Mouse (Mus musculus): ENCODE results near the gene Lamtor1. TPM values are rescaled to one million over a fixed set of nuclear protein-coding genes. Genes with fewer than 3 reads are reported as not detected.

The Lamtor1 gene
- polyA plus RNA-seq, 1 experiment: 219 TPM

- H3K27ac ChIP-seq (ENCODE audit: insufficient read depth, low read depth, low read length): no peak overlapping the region
- H3K4me3 ChIP-seq (ENCODE audit: insufficient read depth, low read length): no peak overlapping the region
- TF ChIP-seq CTCF (IDR thresholded peaks at IDR 0.05; ENCODE audit: low read depth, low read length): no peak
- no peak for TF ChIP-seq POLR2A (IDR thresholded peaks at IDR 0.05; ENCODE audit: borderline replicate concordance, low read depth, low read length)
- peaks cover 51% of the 10 kb centered on the region for H3K4me1 ChIP-seq (ENCODE audit: control insufficient read depth, insufficient read depth, low read length)
Observed at GRCm38 (mm10) chr7:101968751-101969150, 63.0 kb downstream of the Lamtor1 start.

- H3K4me1 ChIP-seq (ENCODE audit: control insufficient read depth, insufficient read depth, low read length): peaks cover 50% of the 10 kb centered on the region
- peak overlapping the region; percentile 81 for H3K4me3 ChIP-seq (ENCODE audit: insufficient read depth, low read length)
- H3K27ac ChIP-seq (ENCODE audit: insufficient read depth, low read depth, low read length): peak overlapping the region; percentile 80
- TF ChIP-seq CTCF (IDR thresholded peaks at IDR 0.05; ENCODE audit: low read depth, low read length) (no peak), POLR2A (IDR thresholded peaks at IDR 0.05; ENCODE audit: borderline replicate concordance, low read depth, low read length) (no peak)
Observed at GRCm38 (mm10) chr7:101969694-101970428, 64.2 kb downstream of the Lamtor1 start.

GRCm38 (mm10) chr7:101970429-101970775 lies 64.7 kb downstream of the Lamtor1 start:
- Histone ChIP-seq H3K27ac (ENCODE audit: insufficient read depth, low read depth, low read length) (peak overlapping the region; percentile 80), H3K4me3 (ENCODE audit: insufficient read depth, low read length) (peak overlapping the region; percentile 81), H3K4me1 (ENCODE audit: control insufficient read depth, insufficient read depth, low read length) (peaks cover 52% of the 10 kb centered on the region)
- TF ChIP-seq CTCF (IDR thresholded peaks at IDR 0.05; ENCODE audit: low read depth, low read length): no peak
- TF ChIP-seq POLR2A (IDR thresholded peaks at IDR 0.05; ENCODE audit: borderline replicate concordance, low read depth, low read length): no peak

GRCm38 (mm10) chr7:101970821-101971461 lies 65.2 kb downstream of the Lamtor1 start:
- peak overlapping the region; percentile 81 for H3K4me3 ChIP-seq (ENCODE audit: insufficient read depth, low read length)
- H3K27ac ChIP-seq (ENCODE audit: insufficient read depth, low read depth, low read length): peak overlapping the region; percentile 80
- TF ChIP-seq POLR2A (IDR thresholded peaks at IDR 0.05; ENCODE audit: borderline replicate concordance, low read depth, low read length) (no peak), CTCF (IDR thresholded peaks at IDR 0.05; ENCODE audit: low read depth, low read length) (no peak)
- peaks cover 53% of the 10 kb centered on the region for H3K4me1 ChIP-seq (ENCODE audit: control insufficient read depth, insufficient read depth, low read length)

- Histone ChIP-seq H3K27ac (ENCODE audit: insufficient read depth, low read depth, low read length) (peak overlapping the region; percentile 80), H3K4me3 (ENCODE audit: insufficient read depth, low read length) (peak overlapping the region; percentile 81), H3K4me1 (ENCODE audit: control insufficient read depth, insufficient read depth, low read length) (peaks cover 55% of the 10 kb centered on the region)
- no peak for TF ChIP-seq POLR2A (IDR thresholded peaks at IDR 0.05; ENCODE audit: borderline replicate concordance, low read depth, low read length)
- TF ChIP-seq CTCF (IDR thresholded peaks at IDR 0.05; ENCODE audit: low read depth, low read length): no peak
Observed at GRCm38 (mm10) chr7:101971721-101972120, 66.0 kb downstream of the Lamtor1 start.

GRCm38 (mm10) chr7:101973730-101974129 lies 68.0 kb downstream of the Lamtor1 start:
- no peak for TF ChIP-seq POLR2A (IDR thresholded peaks at IDR 0.05; ENCODE audit: borderline replicate concordance, low read depth, low read length)
- no peak for TF ChIP-seq CTCF (IDR thresholded peaks at IDR 0.05; ENCODE audit: low read depth, low read length)
- no peak overlapping the region for H3K27ac ChIP-seq (ENCODE audit: insufficient read depth, low read depth, low read length)
- no peak overlapping the region for H3K4me3 ChIP-seq (ENCODE audit: insufficient read depth, low read length)
- peaks cover 42% of the 10 kb centered on the region for H3K4me1 ChIP-seq (ENCODE audit: control insufficient read depth, insufficient read depth, low read length)

GRCm38 (mm10) chr7:101974505-101974904 lies 68.8 kb downstream of the Lamtor1 start:
- Histone ChIP-seq H3K27ac (ENCODE audit: insufficient read depth, low read depth, low read length) (no peak overlapping the region), H3K4me1 (ENCODE audit: control insufficient read depth, insufficient read depth, low read length) (peaks cover 38% of the 10 kb centered on the region)
- no peak for TF ChIP-seq POLR2A (IDR thresholded peaks at IDR 0.05; ENCODE audit: borderline replicate concordance, low read depth, low read length)
- TF ChIP-seq CTCF (IDR thresholded peaks at IDR 0.05; ENCODE audit: low read depth, low read length): no peak

More at GRCm38 (mm10) chr7:101974505-101974904, 68.8 kb downstream of the Lamtor1 start:
- H3K4me3 ChIP-seq (ENCODE audit: insufficient read depth, low read length): no peak overlapping the region

Other genes starting within 250 kb of the Lamtor1 start
- gene Clpb, start 242.3 kb upstream of the Lamtor1 start, polyA plus RNA-seq (2012; ENCODE audit: insufficient read depth, insufficient read length, missing spikeins): 9.7 and 13.6 TPM in 2 replicates
- not detected in 2 replicates for gene Phox2a, start 87.6 kb upstream of the Lamtor1 start, polyA plus RNA-seq (2012; ENCODE audit: insufficient read depth, insufficient read length, missing spikeins)
- 114 and 115 TPM in 2 replicates for gene Inppl1, start 67.7 kb upstream of the Lamtor1 start, polyA plus RNA-seq (2012; ENCODE audit: insufficient read depth, insufficient read length, missing spikeins)
- gene Folr2, start 48.7 kb upstream of the Lamtor1 start, polyA plus RNA-seq (2012; ENCODE audit: insufficient read depth, insufficient read length, missing spikeins): 379 and 471 TPM in 2 replicates
- gene Anapc15, start 42.2 kb upstream of the Lamtor1 start, polyA plus RNA-seq (2012; ENCODE audit: insufficient read depth, insufficient read length, missing spikeins): 103 and 112 TPM in 2 replicates
- gene Folr1, start 35.1 kb upstream of the Lamtor1 start, polyA plus RNA-seq (2012; ENCODE audit: insufficient read depth, insufficient read length, missing spikeins): 1.6 and 1.7 TPM in 2 replicates
- 0.29 TPM in 1 of 2 replicates, not detected in the other for gene Tomt, start 455 bp downstream of the Lamtor1 start, polyA plus RNA-seq (2012; ENCODE audit: insufficient read depth, insufficient read length, missing spikeins)
- 3.2 and 3.5 TPM in 2 replicates for gene Lrrc51, start 28.0 kb downstream of the Lamtor1 start, polyA plus RNA-seq (2012; ENCODE audit: insufficient read depth, insufficient read length, missing spikeins)
- 130 and 145 TPM in 2 replicates for gene Numa1, start 28.2 kb downstream of the Lamtor1 start, polyA plus RNA-seq (2012; ENCODE audit: insufficient read depth, insufficient read length, missing spikeins)
- 13.1 and 13.6 TPM in 2 replicates for gene Il18bp, start 112.8 kb downstream of the Lamtor1 start, polyA plus RNA-seq (2012; ENCODE audit: insufficient read depth, insufficient read length, missing spikeins)
- gene Rnf121, start 159.6 kb downstream of the Lamtor1 start, polyA plus RNA-seq (2012; ENCODE audit: insufficient read depth, insufficient read length, missing spikeins): 16.7 and 17.2 TPM in 2 replicates
- gene Xndc1, start 159.6 kb downstream of the Lamtor1 start, polyA plus RNA-seq (2012; ENCODE audit: insufficient read depth, insufficient read length, missing spikeins): 15.4 and 18.1 TPM in 2 replicates
- gene Xntrpc, start 159.8 kb downstream of the Lamtor1 start, polyA plus RNA-seq (2012; ENCODE audit: insufficient read depth, insufficient read length, missing spikeins): 0.23 and 0.35 TPM in 2 replicates
- gene Trpc2, start 177.2 kb downstream of the Lamtor1 start, polyA plus RNA-seq (2012; ENCODE audit: insufficient read depth, insufficient read length, missing spikeins): not detected in 2 replicates
- gene Art1, start 195.8 kb downstream of the Lamtor1 start, polyA plus RNA-seq (2012; ENCODE audit: insufficient read depth, insufficient read length, missing spikeins): not detected in 2 replicates
- not detected in 2 replicates for gene Art5, start 203.6 kb downstream of the Lamtor1 start, polyA plus RNA-seq (2012; ENCODE audit: insufficient read depth, insufficient read length, missing spikeins)
- gene Chrna10, start 210.9 kb downstream of the Lamtor1 start, polyA plus RNA-seq (2012; ENCODE audit: insufficient read depth, insufficient read length, missing spikeins): not detected in 2 replicates